ENCODE assay signal across 17 mouse cellular contexts in genomic region chr10:108558812-108559606, GRCm38 (mm10).
DNase-seq lines count a peak whose midpoint lies in the region; ATAC-seq lines count a peak whose summit lies in the region.
"Had no signal": no experiment of that assay in that cellular context is flagged by ENCODE, and none has a peak within 500 bp of the region (broad histone marks: within the 10 kb centered on the region; RNA-seq: fewer than 3 reads in every experiment).

No protein-coding gene starts in this region.

- H3K36me3 ChIP-seq in hindbrain, embryonic 11.5 days (ENCODE audit: control insufficient read depth, insufficient read depth, low read length): no peaks in the 10 kb centered on the region
- H3K36me3 ChIP-seq in hindbrain, embryonic 10.5 days: no peaks in the 10 kb centered on the region
- no peaks in the 10 kb centered on the region for H3K36me3 ChIP-seq in midbrain, embryonic 13.5 days
- H3K36me3 ChIP-seq: heart, embryonic 10.5 days had no signal

- no peaks in the 10 kb centered on the region for H3K4me1 ChIP-seq in hindbrain, embryonic 11.5 days (replicated peaks; ENCODE audit: control insufficient read depth, insufficient read depth, low read length)
- no peaks in the 10 kb centered on the region; the same call in 1 of the 2 replicates for H3K4me1 ChIP-seq in hindbrain, embryonic 10.5 days (replicated peaks)
- peaks cover 12% of the 10 kb centered on the region for H3K4me1 ChIP-seq in midbrain, embryonic 13.5 days (replicated peaks)
- H3K4me1 ChIP-seq: heart, embryonic 10.5 days had no signal

- WGBS in hindbrain, embryonic 11.5 days: 77% methylated on average over 19 of the region's 19 CpGs
- 84% methylated on average over 19 of the region's 19 CpGs for WGBS in hindbrain, embryonic 10.5 days
- 66% methylated on average over 19 of the region's 19 CpGs for WGBS in midbrain, embryonic 13.5 days

- no peak overlapping the region for H3K27ac ChIP-seq in hindbrain, embryonic 11.5 days (ENCODE audit: low read depth, low read length)
- no peak overlapping the region for H3K27ac ChIP-seq in hindbrain, embryonic 10.5 days
- H3K27ac ChIP-seq in midbrain, embryonic 13.5 days: 0 out of 2 replicates have a peak overlapping the region, but pooled peaks have one; percentile 48
- H3K27ac ChIP-seq: heart, embryonic 10.5 days had no signal

- no peaks in the 10 kb centered on the region for H3K9me3 ChIP-seq in hindbrain, embryonic 11.5 days (ENCODE audit: control insufficient read depth, low read length)
- no peaks in the 10 kb centered on the region for H3K9me3 ChIP-seq in hindbrain, embryonic 10.5 days
- H3K9me3 ChIP-seq in midbrain, embryonic 13.5 days: no peaks in the 10 kb centered on the region
- H3K9me3 ChIP-seq: heart, embryonic 10.5 days had no signal

- peak; percentile 48 for ATAC-seq in hindbrain, embryonic 11.5 days (ENCODE audit: low FRiP score)
- ATAC-seq in midbrain, embryonic 13.5 days: peak; percentile 53; the same call in 1 of the 2 replicates

- H3K27me3 ChIP-seq in hindbrain, embryonic 11.5 days (ENCODE audit: control insufficient read depth, insufficient read depth, low read length): no peaks in the 10 kb centered on the region
- no peaks in the 10 kb centered on the region for H3K27me3 ChIP-seq in hindbrain, embryonic 10.5 days (ENCODE audit: insufficient read depth, poor library complexity, severe bottlenecking)
- H3K27me3 ChIP-seq in midbrain, embryonic 13.5 days: no peaks in the 10 kb centered on the region

- DNase-seq in hindbrain, embryonic 11.5 days (ENCODE audit: low spot score): no peak
- DNase-seq in hindbrain, embryonic 10.5 days (ENCODE audit: low spot score): no peak
- peak; percentile 60 for DNase-seq in right cerebral cortex, adult 18-20 months
- no peak for DNase-seq in right cerebral cortex, postnatal 10 days (ENCODE audit: low spot score in 2 of 2)
- no peak for DNase-seq in spleen, postnatal 36 days (ENCODE audit: low spot score in 2 of 2)
- no peak for DNase-seq in spleen, postnatal 4 days (ENCODE audit: low spot score in 2 of 2)
- DNase-seq: adrenal gland, postnatal 25 days; B cell, adult 2 months; cerebellum, adult 9-11 months; gastrocnemius, postnatal 36 days; heart, postnatal 10 days; kidney, postnatal 4 days; left cerebral cortex, postnatal 4 days; lung, adult 18-20 months; thymus, adult 18-20 months had no signal

- H3K4me2 ChIP-seq in hindbrain, embryonic 11.5 days (replicated peaks; ENCODE audit: low read depth, low read length): no peak overlapping the region
- H3K4me2 ChIP-seq in midbrain, embryonic 13.5 days (replicated peaks): no peak overlapping the region

- no peak overlapping the region for H3K4me3 ChIP-seq in hindbrain, embryonic 11.5 days (ENCODE audit: low read depth, low read length)
- no peak overlapping the region for H3K4me3 ChIP-seq in hindbrain, embryonic 10.5 days
- no peak overlapping the region for H3K4me3 ChIP-seq in midbrain, embryonic 13.5 days (replicated peaks)
- H3K4me3 ChIP-seq: heart, embryonic 10.5 days had no signal

- H3K9ac ChIP-seq in hindbrain, embryonic 11.5 days (ENCODE audit: low read depth, low read length): no peak overlapping the region
- H3K9ac ChIP-seq in midbrain, embryonic 13.5 days (replicated peaks): no peak overlapping the region
